Mouse (Mus musculus): ENCODE measurements around the gene Add2. TPM values are rescaled to one million over a fixed set of nuclear protein-coding genes. Genes with fewer than 3 reads are reported as not detected.

Gene Add2
- polyA plus RNA-seq, 1 experiment from 2014 or later = 16.4 TPM

DNA sequence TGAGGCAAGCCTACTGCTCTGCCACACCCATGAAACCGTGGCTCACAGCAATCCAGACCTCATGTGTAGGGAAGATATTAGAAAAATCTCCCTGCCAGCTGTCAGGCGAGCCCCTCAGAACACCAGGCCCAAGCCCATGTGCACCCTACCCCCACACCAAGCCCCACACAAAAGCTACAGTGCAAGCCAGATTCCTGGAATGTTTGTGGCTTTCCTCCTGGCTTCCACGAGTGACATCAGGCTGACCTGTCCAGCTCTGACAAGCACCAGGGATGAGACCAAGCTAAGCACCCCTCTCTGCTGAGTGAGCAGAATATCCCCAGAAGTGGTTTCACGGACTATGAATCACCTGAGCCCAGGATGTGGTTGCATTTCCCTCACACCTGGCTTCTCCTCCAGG, 120.5 kb downstream of the Add2 start:
- H3K27me3 ChIP-seq (ENCODE audit: control insufficient read depth, insufficient read depth, low read length) = no peaks in the 10 kb centered on the region
- H3K9me3 ChIP-seq (replicated peaks; ENCODE audit: control insufficient read depth, low read length) = no peaks in the 10 kb centered on the region
- no peaks in the 10 kb centered on the region for H3K36me3 ChIP-seq (ENCODE audit: control insufficient read depth, insufficient read depth, low read length)
- H3K4me1 ChIP-seq (ENCODE audit: control insufficient read depth, insufficient read depth, low read length) = no peaks in the 10 kb centered on the region
- H3K9ac ChIP-seq (ENCODE audit: low read depth, low read length) = no peak overlapping the region
- no peak for ATAC-seq (replicated peaks; ENCODE audit: insufficient number of reproducible peaks, low FRiP score, low TSS enrichment)
- H3K4me3 ChIP-seq (ENCODE audit: low read depth, low read length) = no peak overlapping the region
- WGBS (ENCODE audit: insufficient replicate concordance) = 26% methylated on average over 4 of the region's 4 CpGs
- H3K4me2 ChIP-seq = no peak overlapping the region
- no peak overlapping the region for H3K27ac ChIP-seq (ENCODE audit: low read depth, low read length)

DNA sequence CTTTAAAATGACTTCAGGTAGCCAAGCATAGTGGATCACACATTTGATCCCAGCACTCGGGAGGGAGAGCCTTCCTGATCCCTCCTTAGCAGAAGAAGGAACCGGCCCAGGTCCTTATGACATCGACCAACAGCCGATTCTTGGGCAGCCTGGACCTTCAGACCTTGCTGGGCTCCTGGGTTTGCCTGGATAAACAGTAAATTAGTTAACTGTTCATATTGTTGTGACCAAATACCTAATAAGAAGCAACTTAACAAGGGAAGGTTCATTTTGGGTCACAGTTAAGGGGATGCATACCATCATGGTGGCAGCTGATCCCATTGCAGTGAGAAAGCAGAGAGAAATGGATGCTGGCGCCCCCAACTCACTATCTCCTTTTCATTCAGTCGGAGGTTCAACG, 124.2 kb downstream of the Add2 start:
- H3K4me3 ChIP-seq (ENCODE audit: low read depth, low read length) = no peak overlapping the region
- no peak overlapping the region for H3K27ac ChIP-seq (ENCODE audit: low read depth, low read length)
- H3K27me3 ChIP-seq (ENCODE audit: control insufficient read depth, insufficient read depth, low read length) = no peaks in the 10 kb centered on the region
- H3K36me3 ChIP-seq (ENCODE audit: control insufficient read depth, insufficient read depth, low read length) = no peaks in the 10 kb centered on the region
- no peak overlapping the region for H3K4me2 ChIP-seq
- no peak for ATAC-seq (replicated peaks; ENCODE audit: insufficient number of reproducible peaks, low FRiP score, low TSS enrichment)
- H3K4me1 ChIP-seq (ENCODE audit: control insufficient read depth, insufficient read depth, low read length) = no peaks in the 10 kb centered on the region
- H3K9me3 ChIP-seq (replicated peaks; ENCODE audit: control insufficient read depth, low read length) = no peaks in the 10 kb centered on the region
- H3K9ac ChIP-seq (ENCODE audit: low read depth, low read length) = no peak overlapping the region
- WGBS (ENCODE audit: insufficient replicate concordance) = 89% methylated on average over 7 of the region's 7 CpGs

DNA sequence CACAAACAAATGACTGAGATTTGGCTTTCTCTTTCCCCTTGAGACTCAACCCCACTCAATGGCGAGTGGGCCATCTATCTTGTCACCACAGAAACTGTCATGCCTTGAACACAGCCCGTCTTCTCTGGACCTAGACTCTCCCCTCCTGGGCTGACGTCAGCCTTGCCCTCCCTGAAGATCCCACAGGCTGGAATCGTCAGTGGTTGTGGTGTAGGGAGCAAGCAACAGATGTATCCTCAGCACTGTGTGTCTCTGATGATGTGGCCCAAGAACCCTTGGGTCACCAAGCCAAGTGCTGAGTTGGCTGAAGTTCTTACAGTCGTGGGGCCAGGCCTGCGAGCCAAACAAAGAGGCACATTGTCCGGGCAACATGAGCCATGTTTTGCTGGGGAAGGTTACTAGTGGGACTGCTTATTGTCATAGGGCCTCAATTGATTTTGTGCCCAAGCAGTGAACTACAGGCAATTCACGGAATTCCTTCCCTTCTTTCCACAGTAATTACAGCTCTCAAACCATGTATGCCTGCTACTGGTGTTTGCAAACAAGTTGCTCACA, 125.0 kb downstream of the Add2 start:
- Histone ChIP-seq H3K9ac (ENCODE audit: low read depth, low read length) (no peak overlapping the region), H3K9me3 (replicated peaks; ENCODE audit: control insufficient read depth, low read length) (no peaks in the 10 kb centered on the region), H3K4me2 (no peak overlapping the region), H3K4me3 (ENCODE audit: low read depth, low read length) (no peak overlapping the region), H3K27me3 (ENCODE audit: control insufficient read depth, insufficient read depth, low read length) (no peaks in the 10 kb centered on the region), H3K4me1 (ENCODE audit: control insufficient read depth, insufficient read depth, low read length) (no peaks in the 10 kb centered on the region), H3K27ac (ENCODE audit: low read depth, low read length) (no peak overlapping the region), H3K36me3 (ENCODE audit: control insufficient read depth, insufficient read depth, low read length) (no peaks in the 10 kb centered on the region)
- no peak for ATAC-seq (replicated peaks; ENCODE audit: insufficient number of reproducible peaks, low FRiP score, low TSS enrichment)
- 61% methylated on average over 8 of the region's 8 CpGs for WGBS (ENCODE audit: insufficient replicate concordance)

DNA sequence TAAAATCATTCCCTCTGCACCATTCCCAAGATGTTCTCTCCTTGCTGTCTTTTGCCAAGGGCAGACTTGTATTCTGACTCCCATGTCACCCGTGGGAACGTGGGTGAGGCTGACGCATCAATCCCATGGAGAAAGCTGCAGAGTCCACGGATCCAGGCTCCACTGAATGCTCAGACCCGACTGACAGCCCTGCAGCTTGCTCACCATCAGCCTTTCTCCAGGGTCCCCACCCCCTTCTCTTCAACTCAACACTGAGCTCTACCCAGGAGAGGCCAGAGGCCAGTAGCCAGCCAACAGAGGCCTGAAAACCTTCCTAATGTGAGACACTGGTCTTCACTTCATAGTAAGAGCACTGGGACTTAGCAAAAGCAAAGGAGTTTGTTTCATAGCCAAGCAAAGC, 125.5 kb downstream of the Add2 start:
- no peaks in the 10 kb centered on the region for H3K9me3 ChIP-seq (replicated peaks; ENCODE audit: control insufficient read depth, low read length)
- H3K4me3 ChIP-seq (ENCODE audit: low read depth, low read length) = no peak overlapping the region
- H3K27me3 ChIP-seq (ENCODE audit: control insufficient read depth, insufficient read depth, low read length) = no peaks in the 10 kb centered on the region
- H3K9ac ChIP-seq (ENCODE audit: low read depth, low read length) = no peak overlapping the region
- H3K4me2 ChIP-seq = no peak overlapping the region
- H3K4me1 ChIP-seq (ENCODE audit: control insufficient read depth, insufficient read depth, low read length) = no peaks in the 10 kb centered on the region
- no peak overlapping the region for H3K27ac ChIP-seq (ENCODE audit: low read depth, low read length)
- no peaks in the 10 kb centered on the region for H3K36me3 ChIP-seq (ENCODE audit: control insufficient read depth, insufficient read depth, low read length)
- 65% methylated on average over 5 of the region's 5 CpGs for WGBS (ENCODE audit: insufficient replicate concordance)
- ATAC-seq (replicated peaks; ENCODE audit: insufficient number of reproducible peaks, low FRiP score, low TSS enrichment) = no peak

DNA sequence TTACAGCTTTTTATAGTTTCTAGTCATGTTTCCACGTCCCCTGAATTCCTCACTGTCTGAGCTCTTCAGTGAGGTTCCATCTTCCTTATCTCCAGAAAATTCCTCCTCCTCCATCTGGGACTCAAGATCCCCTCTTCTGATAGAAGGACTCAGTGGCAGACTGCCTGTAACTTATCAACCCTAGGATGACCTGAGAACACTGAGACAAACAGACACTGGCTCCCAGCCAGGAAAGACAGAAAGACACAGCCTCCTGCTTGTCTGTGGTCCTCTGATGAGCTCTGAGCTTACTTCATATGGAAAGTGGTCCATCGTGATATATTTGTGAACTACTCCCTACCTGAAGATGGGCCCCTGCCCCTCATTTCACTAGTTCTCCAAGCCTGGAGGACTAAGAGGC, 126.0 kb downstream of the Add2 start:
- Histone ChIP-seq H3K27ac (ENCODE audit: low read depth, low read length) (no peak overlapping the region), H3K4me3 (ENCODE audit: low read depth, low read length) (no peak overlapping the region), H3K27me3 (ENCODE audit: control insufficient read depth, insufficient read depth, low read length) (no peaks in the 10 kb centered on the region), H3K4me2 (no peak overlapping the region), H3K9me3 (replicated peaks; ENCODE audit: control insufficient read depth, low read length) (no peaks in the 10 kb centered on the region), H3K4me1 (ENCODE audit: control insufficient read depth, insufficient read depth, low read length) (no peaks in the 10 kb centered on the region), H3K36me3 (ENCODE audit: control insufficient read depth, insufficient read depth, low read length) (no peaks in the 10 kb centered on the region), H3K9ac (ENCODE audit: low read depth, low read length) (no peak overlapping the region)
- WGBS (ENCODE audit: insufficient replicate concordance) = 34% methylated on average over 2 of the region's 2 CpGs
- ATAC-seq (replicated peaks; ENCODE audit: insufficient number of reproducible peaks, low FRiP score, low TSS enrichment) = no peak

DNA sequence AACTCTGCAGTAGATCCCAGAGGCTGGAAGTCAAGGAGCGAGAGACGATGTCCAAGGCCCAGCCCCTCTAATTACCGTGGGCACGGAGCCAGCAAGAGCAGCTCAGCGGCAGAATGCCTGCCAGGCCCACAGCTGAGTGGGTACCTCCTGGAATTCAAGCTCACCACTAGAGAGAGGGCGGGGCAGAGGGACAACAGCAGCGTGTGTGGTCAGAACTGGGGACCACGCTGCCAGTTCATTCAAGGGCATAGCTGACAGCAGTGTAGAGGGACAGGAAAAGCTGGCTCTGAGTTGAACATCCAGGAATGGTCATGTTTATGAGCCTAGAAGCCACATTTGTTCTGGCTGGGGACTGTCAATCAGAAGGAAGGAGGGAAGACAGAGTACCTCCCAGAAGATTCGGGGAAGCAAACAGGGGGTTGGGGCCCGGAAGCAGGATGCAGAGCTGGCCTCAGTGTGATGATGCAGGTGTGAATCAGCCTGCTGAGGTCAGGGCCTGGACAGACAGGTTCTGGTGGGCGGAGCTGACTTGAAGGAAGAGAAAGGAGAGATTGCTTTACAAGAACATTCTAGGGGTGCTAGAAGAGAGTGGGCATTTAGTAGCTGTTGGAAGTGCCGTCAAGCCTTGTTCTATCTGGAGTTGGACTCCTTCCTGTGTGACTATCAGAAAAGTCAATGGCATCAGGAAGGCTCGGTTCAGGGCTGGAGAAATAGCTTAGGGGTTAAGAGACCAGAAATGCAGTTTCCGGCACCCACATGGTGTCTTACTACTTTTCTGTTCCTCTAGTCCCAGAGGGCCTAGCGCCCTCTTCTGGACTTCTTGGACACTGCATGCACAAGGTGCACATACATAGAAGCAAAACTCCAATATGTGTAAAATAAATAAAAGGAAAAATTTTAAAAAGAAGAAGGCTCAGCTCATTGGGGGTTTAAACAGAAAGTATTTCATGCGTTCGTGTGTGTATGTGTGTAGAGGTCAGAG, 129.1 kb downstream of the Add2 start:
- no peaks in the 10 kb centered on the region for H3K4me1 ChIP-seq (ENCODE audit: control insufficient read depth, insufficient read depth, low read length)
- H3K4me3 ChIP-seq (ENCODE audit: low read depth, low read length) = no peak overlapping the region
- no peaks in the 10 kb centered on the region for H3K27me3 ChIP-seq (ENCODE audit: control insufficient read depth, insufficient read depth, low read length)
- no peak overlapping the region for H3K9ac ChIP-seq (ENCODE audit: low read depth, low read length)
- WGBS (ENCODE audit: insufficient replicate concordance) = 69% methylated on average over 17 of the region's 17 CpGs
- H3K27ac ChIP-seq (ENCODE audit: low read depth, low read length) = no peak overlapping the region
- H3K9me3 ChIP-seq (replicated peaks; ENCODE audit: control insufficient read depth, low read length) = no peaks in the 10 kb centered on the region
- no peak overlapping the region for H3K4me2 ChIP-seq
- no peak for ATAC-seq (replicated peaks; ENCODE audit: insufficient number of reproducible peaks, low FRiP score, low TSS enrichment)
- H3K36me3 ChIP-seq (ENCODE audit: control insufficient read depth, insufficient read depth, low read length) = no peaks in the 10 kb centered on the region

DNA sequence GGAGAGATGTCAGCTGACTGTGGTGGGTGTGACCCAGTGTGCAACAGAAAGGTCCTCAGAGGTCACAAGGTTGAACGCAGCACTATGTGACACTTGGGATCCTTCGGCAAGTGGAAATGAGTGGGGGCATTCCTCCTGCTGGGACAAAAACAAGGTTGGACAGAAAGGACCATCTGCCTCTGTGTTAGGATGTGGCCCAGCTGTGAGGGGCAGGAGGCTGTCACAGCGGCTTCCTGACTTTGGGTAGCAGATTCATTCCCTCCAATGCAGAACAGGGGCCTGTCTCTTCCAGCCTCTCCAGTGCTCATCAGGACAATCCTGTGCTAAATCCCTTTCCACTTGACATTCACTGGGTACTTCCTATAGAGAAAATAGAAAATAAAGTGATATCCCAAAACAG, 132.4 kb downstream of the Add2 start:
- ATAC-seq (replicated peaks; ENCODE audit: insufficient number of reproducible peaks, low FRiP score, low TSS enrichment) = no peak
- H3K4me2 ChIP-seq = no peak overlapping the region
- H3K36me3 ChIP-seq (ENCODE audit: control insufficient read depth, insufficient read depth, low read length) = no peaks in the 10 kb centered on the region
- no peak overlapping the region for H3K4me3 ChIP-seq (ENCODE audit: low read depth, low read length)
- H3K27ac ChIP-seq (ENCODE audit: low read depth, low read length) = no peak overlapping the region
- no peaks in the 10 kb centered on the region for H3K9me3 ChIP-seq (replicated peaks; ENCODE audit: control insufficient read depth, low read length)
- WGBS (ENCODE audit: insufficient replicate concordance) = 51% methylated on average over 3 of the region's 3 CpGs
- H3K9ac ChIP-seq (ENCODE audit: low read depth, low read length) = no peak overlapping the region
- no peaks in the 10 kb centered on the region for H3K4me1 ChIP-seq (ENCODE audit: control insufficient read depth, insufficient read depth, low read length)
- no peaks in the 10 kb centered on the region for H3K27me3 ChIP-seq (ENCODE audit: control insufficient read depth, insufficient read depth, low read length)

DNA sequence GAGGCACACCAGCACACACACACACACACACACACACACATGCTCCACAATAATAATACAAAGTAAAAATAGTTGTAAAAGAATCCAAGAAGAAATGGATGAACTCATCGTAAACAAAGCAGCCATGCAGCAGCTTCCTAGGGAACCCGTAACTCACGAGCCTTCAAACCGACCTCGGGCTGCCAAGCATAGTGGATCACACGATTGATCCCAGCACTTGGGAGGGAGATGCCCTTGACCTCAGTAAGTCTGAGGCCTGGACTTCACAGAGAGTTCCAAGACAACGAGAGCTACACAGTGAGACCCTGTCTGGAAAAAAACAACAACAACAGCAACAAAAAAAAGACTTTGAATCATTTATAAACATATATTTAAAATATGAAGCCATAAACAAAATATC, 133.1 kb downstream of the Add2 start:
- H3K27me3 ChIP-seq (ENCODE audit: control insufficient read depth, insufficient read depth, low read length) = no peaks in the 10 kb centered on the region
- WGBS (ENCODE audit: insufficient replicate concordance) = 62% methylated on average over 7 of the region's 7 CpGs
- H3K4me2 ChIP-seq = no peak overlapping the region
- ATAC-seq (replicated peaks; ENCODE audit: insufficient number of reproducible peaks, low FRiP score, low TSS enrichment) = no peak
- no peaks in the 10 kb centered on the region for H3K9me3 ChIP-seq (replicated peaks; ENCODE audit: control insufficient read depth, low read length)
- no peak overlapping the region for H3K9ac ChIP-seq (ENCODE audit: low read depth, low read length)
- H3K4me3 ChIP-seq (ENCODE audit: low read depth, low read length) = no peak overlapping the region
- no peaks in the 10 kb centered on the region for H3K36me3 ChIP-seq (ENCODE audit: control insufficient read depth, insufficient read depth, low read length)
- H3K4me1 ChIP-seq (ENCODE audit: control insufficient read depth, insufficient read depth, low read length) = no peaks in the 10 kb centered on the region
- no peak overlapping the region for H3K27ac ChIP-seq (ENCODE audit: low read depth, low read length)

DNA sequence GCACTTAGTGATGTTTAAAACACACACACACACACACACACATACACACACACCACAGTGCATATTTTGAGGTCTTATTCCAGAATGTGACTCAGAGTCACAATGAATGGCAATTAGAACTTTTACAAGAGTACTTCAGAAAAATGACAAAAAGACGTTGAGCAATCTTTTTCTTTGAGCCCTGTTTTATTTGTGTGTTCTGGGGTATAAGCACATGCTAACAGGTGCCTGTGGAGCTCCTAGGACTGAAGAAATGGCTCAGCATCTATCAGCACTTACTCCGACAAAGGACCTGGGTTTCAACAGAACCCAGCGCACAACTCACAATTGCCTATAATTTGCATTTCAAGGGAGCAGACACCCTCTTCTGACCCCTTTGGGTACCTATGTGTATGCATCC, 135.5 kb downstream of the Add2 start:
- WGBS (ENCODE audit: insufficient replicate concordance) = 59% methylated on average over 3 of the region's 3 CpGs
- no peaks in the 10 kb centered on the region for H3K9me3 ChIP-seq (replicated peaks; ENCODE audit: control insufficient read depth, low read length)
- no peaks in the 10 kb centered on the region for H3K27me3 ChIP-seq (ENCODE audit: control insufficient read depth, insufficient read depth, low read length)
- H3K4me2 ChIP-seq = no peak overlapping the region
- H3K27ac ChIP-seq (ENCODE audit: low read depth, low read length) = no peak overlapping the region
- H3K4me3 ChIP-seq (ENCODE audit: low read depth, low read length) = no peak overlapping the region
- H3K36me3 ChIP-seq (ENCODE audit: control insufficient read depth, insufficient read depth, low read length) = no peaks in the 10 kb centered on the region
- no peak overlapping the region for H3K9ac ChIP-seq (ENCODE audit: low read depth, low read length)
- no peak for ATAC-seq (replicated peaks; ENCODE audit: insufficient number of reproducible peaks, low FRiP score, low TSS enrichment)
- H3K4me1 ChIP-seq (ENCODE audit: control insufficient read depth, insufficient read depth, low read length) = no peaks in the 10 kb centered on the region
